Mouse (Mus musculus) liver, embryonic 14.5 days (tissue): ENCODE results near the gene Palld.

Experiments used
- CTCF ChIP-seq: IDR thresholded peaks from 2 replicates; pipeline ENCODE4 v1.5.1; 2016; ENCODE audit warnings: antibody characterized with exemption, low read depth, control low read depth
- EP300 ChIP-seq: IDR thresholded peaks from 2 replicates; pipeline ENCODE4 v1.6.1; 2016; ENCODE audit warnings: antibody characterized with exemption, low read depth

GRCm38 (mm10) chr8:61515110-61515930 lies 387.2 kb downstream of the Palld start:
- TF ChIP-seq CTCF (no peak), EP300 (no peak)
